Mouse (Mus musculus): Measurements from ENCODE around the gene Zdhhc3. TPM values are rescaled to one million over a fixed set of nuclear protein-coding genes. Genes with fewer than 3 reads are reported as not detected.

Gene Zdhhc3
- total RNA-seq, 2 experiments from 2014 or later, result 47.5 to 56.3 TPM

- intact Hi-C loops (cut with DNase I), result no loop called here
- DNase-seq, result no peak
Observed at GRCm38 (mm10) chr9:123031496-123032246, 81.3 kb downstream of the Zdhhc3 start.

GRCm38 (mm10) chr9:123024201-123024600 lies 88.8 kb downstream of the Zdhhc3 start:
- intact Hi-C loops (cut with DNase I), result no loop called here

DNA sequence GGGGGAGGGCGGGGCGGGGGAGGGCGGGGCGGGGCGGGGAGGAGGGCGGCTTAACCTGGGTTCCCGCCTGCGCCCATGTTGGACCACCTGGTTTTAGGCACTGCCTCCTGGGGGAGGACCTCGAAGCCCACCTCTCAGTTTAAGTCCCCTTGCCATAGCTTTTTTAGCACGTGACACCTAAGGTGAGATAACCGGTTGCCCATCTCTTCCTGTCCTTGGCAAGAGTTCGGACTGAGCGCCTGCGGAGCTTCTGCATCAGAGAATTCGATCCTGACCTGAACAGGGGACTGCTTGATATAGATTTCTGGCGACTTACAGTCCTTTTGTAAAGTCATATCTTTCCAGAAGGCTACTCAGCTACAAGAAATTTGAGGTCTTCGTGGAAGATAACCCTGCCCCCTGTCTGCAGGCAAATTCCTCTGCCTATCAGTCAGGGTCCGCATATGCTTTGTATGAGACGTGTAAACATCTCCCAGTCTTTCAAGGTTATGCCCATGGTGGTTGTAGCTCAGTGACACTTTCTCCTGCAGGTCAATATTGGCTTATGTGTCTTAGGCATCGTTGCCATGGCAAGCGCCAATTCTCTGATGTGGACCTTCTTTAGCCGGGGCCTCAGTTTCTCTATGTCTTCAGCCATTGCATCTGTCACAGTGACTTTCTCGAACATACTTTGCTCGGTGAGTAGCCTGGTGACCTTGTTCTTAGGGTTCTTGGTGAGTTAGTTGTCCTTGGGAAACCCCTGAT lies 91.2 kb downstream of the Zdhhc3 start:
- peak; percentile 6 to 19 for DNase-seq
- intact Hi-C loops (cut with DNase I), result no loop called here

More at GRCm38 (mm10) chr9:123024201-123024600, 88.8 kb downstream of the Zdhhc3 start:
- no peak for DNase-seq

DNA sequence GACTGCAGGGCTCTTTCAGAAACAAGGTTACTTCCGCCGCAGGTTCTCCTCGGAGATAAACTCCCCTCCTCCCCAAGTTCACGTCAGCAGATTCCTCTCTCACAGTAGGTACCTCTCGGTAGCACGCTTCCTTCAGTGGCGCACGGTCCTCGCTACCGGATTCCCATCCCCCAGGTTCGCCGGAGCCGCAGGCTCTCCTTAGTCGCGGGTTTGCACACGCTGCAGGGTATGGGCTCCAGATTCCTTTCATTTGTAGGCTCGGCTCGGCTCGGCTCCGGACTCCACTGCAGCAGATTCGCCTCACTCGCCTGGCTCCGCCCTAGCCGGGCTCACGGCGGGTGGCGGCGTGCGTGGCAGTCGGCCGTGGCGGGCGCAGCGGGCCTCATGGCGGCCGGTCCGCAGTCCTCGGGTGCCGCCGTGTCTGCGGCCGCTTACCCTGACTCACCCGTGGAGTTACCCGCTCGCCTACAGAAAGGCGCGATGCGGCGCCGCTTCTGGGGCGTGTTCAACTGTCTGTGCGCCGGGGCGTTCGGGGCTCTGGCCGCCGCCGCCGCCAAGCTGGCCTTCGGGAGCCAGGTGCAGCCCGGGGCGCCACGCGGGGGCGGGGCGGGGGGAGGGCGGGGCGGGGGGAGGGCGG lies 91.9 kb downstream of the Zdhhc3 start, which contains the start of gene Tmem42:
Gene Tmem42, plus strand, starts transcription at position 332 of the 637 bp plus-strand sequence.
- intact Hi-C loops (cut with DNase I), result no loop called here
- DNase-seq, result peak; percentile 81 to 82

Other genes with a start within 250 kb of the Zdhhc3 start
- gene Zfp445, start 247.2 kb downstream of the Zdhhc3 start, total RNA-seq (2021), result 10 to 100 TPM; 27.6 to 35.0 TPM
- gene Zkscan7, start 227.5 kb downstream of the Zdhhc3 start, total RNA-seq (2021), result 1 to 10 TPM; 3.3 to 3.4 TPM
- 1 to 10 TPM in 1 of 2 experiments, under 1 TPM in 1; 0.84 to 1.0 TPM for gene Zfp105, start 190.1 kb downstream of the Zdhhc3 start, total RNA-seq (2021)
- 1 to 10 TPM; 7.6 to 8.5 TPM for gene 1110059G10Rik, start 162.2 kb downstream of the Zdhhc3 start, total RNA-seq (2021)
- under 1 TPM; 0.36 to 0.52 TPM for gene Kif15, start 162.2 kb downstream of the Zdhhc3 start, total RNA-seq (2021)
- 10 to 100 TPM in 1 of 2 experiments, 1 to 10 TPM in 1; 9.2 to 10.6 TPM for gene Tmem42, start 91.9 kb downstream of the Zdhhc3 start, total RNA-seq (2021)
- gene Tgm4, start 78.5 kb downstream of the Zdhhc3 start, total RNA-seq (2021), result not detected
- 10 to 100 TPM; 16.6 to 19.7 TPM for gene Exosc7, start within 50 bp of the Zdhhc3 start, total RNA-seq (2021)
- gene Clec3b, start 37.7 kb upstream of the Zdhhc3 start, total RNA-seq (2021), result 10 to 100 TPM; 36.8 to 42.0 TPM
- under 1 TPM in 1 of 2 experiments, not detected in 1; 0.10 TPM for gene Cdcp1, start 102.8 kb upstream of the Zdhhc3 start, total RNA-seq (2021)
- gene Tmem158, start 147.6 kb upstream of the Zdhhc3 start, total RNA-seq (2021), result under 1 TPM; 0.76 to 0.89 TPM